Mouse (Mus musculus) right cerebral cortex, postnatal 25 days (tissue): Measurements from ENCODE around the gene Slc5a3.

Experiments used
- DNase-seq: peaks from one replicate; pipeline ENCODE4 v3.0.0; 2022

The Slc5a3 gene

GRCm38 (mm10) chr16:92127226-92127625 lies 69.1 kb downstream of the Slc5a3 start:
- DNase-seq: no peak

GRCm38 (mm10) chr16:92127666-92128065 lies 69.5 kb downstream of the Slc5a3 start:
- DNase-seq: no peak

- DNase-seq: no peak
These were observed 71.7 kb downstream of the Slc5a3 start for GRCm38 (mm10) chr16:92129843-92130242.

GRCm38 (mm10) chr16:92132511-92132910 lies 74.4 kb downstream of the Slc5a3 start:
- DNase-seq: no peak

GRCm38 (mm10) chr16:92134148-92134764 lies 76.1 kb downstream of the Slc5a3 start:
- peak; percentile 26 for DNase-seq

GRCm38 (mm10) chr16:92136275-92136674 lies 78.2 kb downstream of the Slc5a3 start:
- no peak for DNase-seq
